Mouse (Mus musculus) intestine, postnatal 0 days (tissue): ENCODE measurements around the gene 1700001P01Rik. TPM values are rescaled to one million over a fixed set of nuclear protein-coding genes. Genes with fewer than 3 reads are reported as not detected.

Source experiments
- ATAC-seq: fragments of 200-750 bp; cut with Nextera tagmentation; 2 replicates; pipeline ENCODE4 v1.8.0; 2017; ENCODE audit warnings: mild to moderate bottlenecking, moderate TSS enrichment, moderate library complexity
- H3K27ac ChIP-seq: fragments of 300-500 bp; sonication (generic); 2 replicates; pipeline ENCODE4 v1.5.1; 2014; ENCODE audit warnings: mild to moderate bottlenecking, low read depth, low read length, moderate library complexity
- H3K27me3 ChIP-seq: fragments of 300-500 bp; sonication (generic); replicated peaks from 2 replicates; pipeline ENCODE4 v1.6.1; 2014; ENCODE audit warnings: low read length, mixed read lengths; ENCODE audit not compliant: control insufficient read depth, insufficient read depth
- H3K36me3 ChIP-seq: fragments of 300-500 bp; sonication (generic); 2 replicates; pipeline ENCODE4 v1.6.1; 2014; ENCODE audit warnings: mild to moderate bottlenecking, moderate library complexity; ENCODE audit not compliant: control insufficient read depth, insufficient read depth
- H3K4me1 ChIP-seq: fragments of 300-500 bp; sonication (generic); replicated peaks from 2 replicates; pipeline ENCODE4 v1.6.1; 2014; ENCODE audit warnings: antibody characterized with exemption, low read length, mixed read lengths; ENCODE audit not compliant: control insufficient read depth, insufficient read depth
- H3K4me2 ChIP-seq: fragments of 300-500 bp; sonication (generic); replicated peaks from 2 replicates; pipeline ENCODE4 v1.6.1; 2014; ENCODE audit warnings: low read depth, mild to moderate bottlenecking, moderate library complexity
- H3K4me3 ChIP-seq: fragments of 300-500 bp; sonication (generic); 2 replicates; pipeline ENCODE4 v1.5.1; 2014; ENCODE audit warnings: low read depth, low read length
- H3K9ac ChIP-seq: fragments of 300-500 bp; sonication (generic); 2 replicates; pipeline ENCODE4 v1.6.1; 2014; ENCODE audit warnings: mild to moderate bottlenecking, low read depth, low read length
- H3K9me3 ChIP-seq: fragments of 300-500 bp; sonication (generic); 2 replicates; pipeline ENCODE4 v1.6.1; 2016; ENCODE audit warnings: mixed run types; ENCODE audit not compliant: control insufficient read depth
- CTCF ChIP-seq: sonication (generic); IDR thresholded peaks from 2 replicates; pipeline ENCODE4 v1.5.1; 2016; ENCODE audit warnings: low read depth, mild to moderate bottlenecking, control low read depth, antibody characterized with exemption, moderate library complexity
- WGBS: fragments of 180-500 bp; shearing (Covaris S2); extraction: QIAGEN DNeasy Blood & Tissue Kit; methylation state at CpG from one replicate; pipeline ENCODE4 v1.1.7; 2014; 5-methylcytosine and 5-hydroxymethylcytosine counted together
- polyA plus RNA-seq: library from polyadenylated mRNA; unstranded; fragments of >200 nt; fragmentation: Nextera tagmentation; extraction: Ambion mirVana; gene quantifications from 2 replicates; pipeline ENCODE4 v1.2.1, GENCODE M21; 2015

The 1700001P01Rik gene
- polyA plus RNA-seq, 1 experiment from 2014 or later = not detected

- Histone ChIP-seq H3K4me2 (no peak overlapping the region), H3K36me3 (peaks cover 53% of the 10 kb centered on the region), H3K27me3 (no peaks in the 10 kb centered on the region), H3K9ac (no peak overlapping the region), H3K27ac (no peak overlapping the region), H3K4me3 (no peak overlapping the region), H3K4me1 (peaks cover 49% of the 10 kb centered on the region), H3K9me3 (no peaks in the 10 kb centered on the region)
- 74% methylated on average over 5 of the region's 5 CpGs for WGBS
- no peak for TF ChIP-seq CTCF
- no peak for ATAC-seq
Observed at GRCm38 (mm10) chr11:97816176-97816575, 40.5 kb upstream of the 1700001P01Rik start.

- Histone ChIP-seq H3K36me3 (peaks cover 52% of the 10 kb centered on the region), H3K27me3 (no peaks in the 10 kb centered on the region), H3K4me1 (peaks cover 52% of the 10 kb centered on the region), H3K27ac (no peak overlapping the region; the same call in 1 of the 2 replicates), H3K4me2 (no peak overlapping the region), H3K9me3 (no peaks in the 10 kb centered on the region), H3K4me3 (no peak overlapping the region), H3K9ac (no peak overlapping the region)
- TF ChIP-seq CTCF = no peak
- ATAC-seq = no peak
- 72% methylated on average over 11 of the region's 11 CpGs for WGBS
Observed at GRCm38 (mm10) chr11:97815736-97816135, 40.0 kb upstream of the 1700001P01Rik start.

GRCm38 (mm10) chr11:97813746-97814515 lies 38.2 kb upstream of the 1700001P01Rik start:
- Histone ChIP-seq H3K4me1 (peaks cover 59% of the 10 kb centered on the region), H3K27me3 (no peaks in the 10 kb centered on the region), H3K36me3 (peaks cover 45% of the 10 kb centered on the region), H3K4me3 (no peak overlapping the region), H3K9ac (no peak overlapping the region), H3K27ac (peak overlapping the region; percentile 91; the same call in 1 of the 2 replicates), H3K9me3 (no peaks in the 10 kb centered on the region), H3K4me2 (no peak overlapping the region; the same call in 1 of the 2 replicates)
- WGBS = 51% methylated on average over 17 of the region's 17 CpGs
- no peak for ATAC-seq
- no peak for TF ChIP-seq CTCF

GRCm38 (mm10) chr11:97813085-97813484 lies 37.4 kb upstream of the 1700001P01Rik start:
- Histone ChIP-seq H3K4me3 (no peak overlapping the region), H3K4me1 (peaks cover 59% of the 10 kb centered on the region), H3K27ac (peak overlapping the region; percentile 91), H3K4me2 (peak overlapping the region; percentile 56), H3K9ac (no peak overlapping the region), H3K27me3 (no peaks in the 10 kb centered on the region), H3K36me3 (peaks cover 45% of the 10 kb centered on the region), H3K9me3 (no peaks in the 10 kb centered on the region)
- no peak for TF ChIP-seq CTCF
- ATAC-seq = peak; percentile 55
- 27% methylated on average over 7 of the region's 7 CpGs for WGBS

- H3K9ac ChIP-seq = 0 out of 2 replicates have a peak overlapping the region, but pooled peaks have one; percentile 37
- H3K27ac ChIP-seq = peak overlapping the region; percentile 91
- H3K4me3 ChIP-seq = no peak overlapping the region; the same call in 1 of the 2 replicates
- whole genome bisulfite sequencing = 20% methylated on average over 3 of the region's 3 CpGs
- peaks cover 59% of the 10 kb centered on the region for H3K4me1 ChIP-seq
- H3K27me3 ChIP-seq = no peaks in the 10 kb centered on the region
- no peak for TF ChIP-seq CTCF
- ATAC-seq = no peak
- peaks cover 44% of the 10 kb centered on the region for H3K36me3 ChIP-seq
- H3K9me3 ChIP-seq = no peaks in the 10 kb centered on the region
- H3K4me2 ChIP-seq = peak overlapping the region; percentile 56
Observed at GRCm38 (mm10) chr11:97812491-97812921, 36.8 kb upstream of the 1700001P01Rik start.

GRCm38 (mm10) chr11:97811569-97812362 lies 36.0 kb upstream of the 1700001P01Rik start:
- peak overlapping the region; percentile 56 for H3K4me2 ChIP-seq
- H3K9me3 ChIP-seq = no peaks in the 10 kb centered on the region
- WGBS = 31% methylated on average over 13 of the region's 13 CpGs
- peak overlapping the region; percentile 92 for H3K27ac ChIP-seq
- 0 out of 2 replicates have a peak overlapping the region, but pooled peaks have one; percentile 37 for H3K9ac ChIP-seq
- H3K4me1 ChIP-seq = peaks cover 59% of the 10 kb centered on the region
- TF ChIP-seq CTCF = no peak
- ATAC-seq = peak; percentile 84
- H3K36me3 ChIP-seq = peaks cover 47% of the 10 kb centered on the region
- H3K27me3 ChIP-seq = no peaks in the 10 kb centered on the region
- peak overlapping the region; percentile 7; the same call in 1 of the 2 replicates for H3K4me3 ChIP-seq
